Mouse (Mus musculus) testis, postnatal 10 days (tissue): ENCODE data around the gene Hlcs.

Source experiments
- DNase-seq: peaks from one replicate; pipeline ENCODE4 v3.0.0; 2021; ENCODE audit warnings: low spot score

Gene Hlcs

DNA sequence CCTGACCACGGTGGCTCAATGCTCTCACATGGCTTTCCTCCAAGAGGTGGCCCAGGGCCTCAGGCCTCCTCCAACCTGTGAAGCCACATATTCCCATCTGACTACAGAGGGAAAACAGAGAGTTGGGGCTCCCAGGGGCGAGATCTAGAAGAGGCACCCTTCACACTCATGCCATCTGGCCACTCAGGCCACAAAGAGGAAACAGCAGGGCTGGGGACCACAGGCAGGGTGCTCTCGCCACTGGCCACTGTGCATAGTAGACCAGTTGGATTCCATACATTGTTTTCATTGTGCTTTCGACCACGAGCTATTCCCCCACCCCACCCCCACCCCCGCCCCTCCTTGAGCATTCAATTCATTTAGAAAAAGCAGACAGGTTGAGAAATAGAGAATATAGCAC, 151.4 kb downstream of the Hlcs start:
- DNase-seq = no peak

DNA sequence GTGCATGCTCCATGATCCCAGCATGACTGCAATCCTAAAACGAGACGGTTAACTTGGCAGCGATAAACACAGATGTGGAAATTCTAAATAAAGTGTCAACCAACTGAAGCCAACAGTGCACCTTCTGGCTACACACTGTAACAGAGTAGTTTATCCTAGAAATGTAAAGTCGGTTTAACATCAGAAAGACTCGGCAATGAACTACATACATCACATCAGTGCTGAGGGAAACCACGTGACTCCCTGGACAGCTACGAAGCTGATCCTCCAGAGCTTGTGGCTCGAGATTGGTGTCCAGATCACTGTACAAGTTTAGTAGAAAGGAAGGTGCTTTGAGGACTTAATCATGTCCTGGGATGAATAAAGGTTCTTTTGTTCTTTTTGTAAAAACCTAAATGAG, 155.6 kb downstream of the Hlcs start:
- DNase-seq = no peak

DNA sequence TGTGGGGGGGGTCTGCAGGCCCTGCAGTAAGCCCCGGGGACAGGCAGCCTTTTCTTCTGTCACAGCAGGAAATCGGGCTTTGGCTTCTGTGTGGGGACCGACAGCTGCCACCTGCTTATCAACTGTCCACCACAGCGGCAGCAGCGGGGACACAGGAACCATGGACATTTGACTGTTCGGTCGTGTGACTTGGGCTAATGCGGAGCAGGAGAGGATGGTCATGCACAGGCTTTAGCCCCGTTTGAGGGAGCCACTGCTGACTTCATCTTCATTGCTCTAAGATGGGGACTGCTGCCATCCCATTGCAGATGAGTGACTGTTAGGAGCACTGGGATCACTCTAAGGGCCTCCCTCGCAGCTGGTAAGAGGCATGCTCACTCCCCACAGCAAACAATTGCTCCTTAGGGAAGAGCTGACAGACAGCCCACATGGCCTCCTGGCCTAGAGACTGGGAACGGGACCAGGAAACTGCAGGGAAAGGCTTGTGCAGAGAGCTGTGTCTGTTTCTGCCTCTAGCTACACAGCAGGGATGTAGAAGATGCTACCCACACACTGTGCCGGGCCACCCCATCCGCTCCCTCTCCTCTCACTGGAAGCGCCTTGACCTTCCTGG, 158.2 kb downstream of the Hlcs start:
- no peak for DNase-seq

DNA sequence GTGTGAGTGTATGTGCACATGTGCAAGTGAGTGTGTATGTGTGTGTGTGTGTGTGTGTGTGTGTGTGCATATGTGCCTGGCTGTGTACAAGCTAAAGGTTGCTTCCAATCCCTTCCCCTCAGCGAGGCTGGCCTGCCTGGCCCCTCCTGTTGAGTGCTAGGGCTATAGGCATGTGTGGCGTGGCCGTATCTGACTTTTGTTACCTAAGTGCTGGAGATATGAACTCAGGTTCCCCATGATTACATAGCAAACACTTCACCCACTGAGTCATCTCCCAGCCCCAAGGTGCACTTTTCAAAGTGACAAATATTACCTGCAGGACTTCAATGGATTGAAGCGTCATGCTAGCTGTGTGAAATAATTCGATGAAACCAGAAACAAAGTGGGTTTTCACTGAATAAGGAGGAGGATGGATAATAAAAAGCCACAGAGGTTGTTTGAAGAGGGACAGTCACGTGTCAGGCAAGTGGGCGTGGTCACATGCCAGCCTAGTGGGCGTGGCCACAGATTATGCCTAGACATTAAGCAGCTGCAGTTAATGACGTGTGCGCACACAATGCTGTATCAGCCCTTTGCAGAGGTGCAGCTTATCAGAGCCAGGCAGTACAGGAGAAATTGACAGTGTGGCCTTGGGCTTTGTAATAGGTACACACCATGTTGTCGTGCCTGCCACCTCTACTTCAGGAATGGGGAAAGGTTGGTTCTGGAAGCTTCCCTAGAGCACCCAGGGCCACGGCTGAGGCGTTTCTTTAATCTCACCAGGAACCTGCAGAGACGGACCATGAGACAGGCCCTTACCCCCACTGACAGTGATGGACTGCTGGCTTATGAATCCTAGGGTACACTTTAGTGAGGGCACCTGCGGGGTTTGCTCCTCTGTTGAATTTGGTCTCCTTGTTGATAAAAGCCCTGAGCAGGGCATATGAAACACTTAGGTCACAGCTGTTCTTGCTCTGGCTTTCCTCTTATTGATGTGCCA, 163.0 kb downstream of the Hlcs start:
- no peak for DNase-seq

DNA sequence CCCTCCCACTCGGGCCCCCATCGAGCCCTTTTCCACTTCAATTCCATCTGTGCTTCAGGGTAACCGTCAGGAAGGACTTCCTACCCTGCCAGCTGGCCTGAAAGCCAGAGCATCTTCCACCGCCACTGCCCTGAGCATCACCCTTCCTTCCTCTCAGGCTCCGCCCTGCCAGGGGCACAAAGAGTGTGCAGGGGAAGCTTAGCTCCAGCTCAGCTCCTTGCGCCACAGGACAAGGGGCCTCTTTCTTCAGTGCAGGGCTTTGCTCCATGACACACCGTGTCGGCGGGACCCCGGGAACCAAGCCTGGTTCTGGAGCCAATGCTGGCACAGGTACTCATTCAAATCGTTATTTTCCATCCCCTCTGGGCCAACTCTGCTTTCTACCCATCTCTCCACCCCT, 165.2 kb downstream of the Hlcs start:
- DNase-seq = no peak

DNA sequence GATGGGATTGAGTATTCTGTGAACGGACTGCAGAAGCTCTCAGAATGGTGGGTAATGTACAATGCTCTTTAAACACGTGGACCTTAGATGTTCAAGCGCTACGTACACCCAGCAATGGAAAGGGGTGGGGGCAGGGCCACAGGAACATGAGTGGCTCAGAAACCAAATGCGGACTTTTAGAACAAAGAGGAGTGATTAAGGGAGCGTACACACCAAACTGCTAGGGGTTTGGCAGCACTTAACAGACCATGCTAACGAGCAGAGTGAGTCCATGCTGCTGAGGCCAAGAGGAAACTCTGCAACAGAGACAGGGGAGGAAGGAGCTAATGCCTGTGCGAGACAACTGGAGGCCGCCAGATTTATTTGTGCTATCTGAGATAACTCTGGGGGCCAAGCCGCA, 170.0 kb downstream of the Hlcs start:
- no peak for DNase-seq

DNA sequence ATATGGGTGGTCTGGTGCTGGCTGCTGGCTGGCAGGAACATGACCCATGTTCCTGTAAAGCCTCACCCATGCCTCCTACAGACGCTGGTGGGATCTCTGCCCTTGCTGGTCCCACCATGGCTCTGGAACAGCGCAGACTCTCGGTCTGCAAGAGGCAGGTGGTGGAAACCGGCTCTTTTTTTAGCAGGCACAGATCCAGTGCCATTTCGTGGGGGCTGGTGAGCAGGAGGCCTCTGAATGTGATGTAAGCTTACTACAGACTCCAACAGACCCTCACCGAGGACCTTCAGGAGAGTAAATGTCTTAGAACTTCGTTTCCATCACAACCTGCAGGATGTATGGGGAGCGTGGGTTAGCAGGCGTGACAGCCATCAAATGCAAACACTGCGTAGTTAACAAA, 172.6 kb downstream of the Hlcs start:
- DNase-seq = no peak

DNA sequence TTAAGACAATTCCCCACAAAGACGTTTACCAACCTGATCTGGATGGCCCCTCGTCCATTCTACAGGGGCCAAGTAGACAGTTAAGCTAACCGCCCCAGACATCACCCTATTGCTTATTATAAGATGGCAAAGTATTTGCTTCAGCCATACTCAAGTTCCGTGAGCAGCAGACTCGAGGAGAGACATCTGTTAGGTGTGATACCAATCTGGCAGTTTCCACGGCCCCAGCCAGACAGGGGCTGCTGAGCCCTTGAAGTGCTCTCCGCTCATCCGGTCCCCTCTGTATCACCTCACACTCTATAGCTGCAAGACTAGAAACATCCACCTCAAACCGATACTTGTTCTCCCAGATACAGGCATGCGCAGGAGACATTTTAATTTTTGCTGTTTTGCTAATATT, 179.2 kb downstream of the Hlcs start:
- DNase-seq = no peak

DNA sequence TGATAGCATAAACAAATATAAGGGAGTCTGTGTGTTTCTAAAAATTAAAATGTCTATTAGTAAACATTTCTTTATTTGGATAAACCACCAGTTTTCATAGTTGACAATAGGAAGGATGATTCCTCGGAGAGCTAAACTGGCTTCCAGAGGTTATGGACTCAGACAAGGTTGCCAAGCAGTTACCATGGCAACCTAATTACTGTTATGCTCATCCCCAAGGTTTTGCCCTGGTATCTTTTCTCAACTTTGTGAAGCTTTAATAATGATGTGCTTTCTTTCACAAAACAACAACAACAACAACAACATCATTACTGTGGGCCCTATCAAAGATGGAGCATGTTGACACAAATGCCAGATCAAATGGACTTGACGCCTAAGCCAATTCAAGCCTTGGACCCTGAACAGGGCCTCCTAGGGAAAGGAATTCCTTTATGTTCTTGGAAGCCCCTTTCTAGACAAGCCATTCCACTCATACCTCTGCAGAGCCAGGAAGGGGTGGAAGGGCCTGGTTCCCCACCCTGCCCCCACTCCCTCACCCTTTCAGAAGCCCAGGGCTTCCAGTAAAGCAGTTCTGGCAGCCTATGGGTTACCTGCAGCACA, 185.0 kb downstream of the Hlcs start:
- DNase-seq = no peak

DNA sequence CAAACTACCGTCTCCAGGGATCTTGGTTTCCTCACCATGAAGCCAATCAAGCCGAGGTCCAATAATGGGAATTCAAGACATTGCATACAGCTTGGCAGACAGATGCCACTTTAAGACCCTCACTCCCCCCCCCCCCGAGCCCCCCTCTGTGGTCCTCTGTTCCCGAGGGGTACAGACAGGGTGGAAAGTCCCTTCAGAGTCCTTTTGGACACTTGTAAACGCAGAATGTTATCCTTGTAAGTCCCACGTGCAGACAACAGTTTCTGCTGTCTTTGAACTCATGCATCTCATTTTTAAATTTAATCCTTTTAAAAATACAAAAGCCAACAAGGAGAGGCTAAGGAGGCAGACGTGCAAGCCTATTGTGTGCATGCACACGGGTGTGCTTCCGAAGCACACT, 187.2 kb downstream of the Hlcs start:
- DNase-seq = no peak

DNA sequence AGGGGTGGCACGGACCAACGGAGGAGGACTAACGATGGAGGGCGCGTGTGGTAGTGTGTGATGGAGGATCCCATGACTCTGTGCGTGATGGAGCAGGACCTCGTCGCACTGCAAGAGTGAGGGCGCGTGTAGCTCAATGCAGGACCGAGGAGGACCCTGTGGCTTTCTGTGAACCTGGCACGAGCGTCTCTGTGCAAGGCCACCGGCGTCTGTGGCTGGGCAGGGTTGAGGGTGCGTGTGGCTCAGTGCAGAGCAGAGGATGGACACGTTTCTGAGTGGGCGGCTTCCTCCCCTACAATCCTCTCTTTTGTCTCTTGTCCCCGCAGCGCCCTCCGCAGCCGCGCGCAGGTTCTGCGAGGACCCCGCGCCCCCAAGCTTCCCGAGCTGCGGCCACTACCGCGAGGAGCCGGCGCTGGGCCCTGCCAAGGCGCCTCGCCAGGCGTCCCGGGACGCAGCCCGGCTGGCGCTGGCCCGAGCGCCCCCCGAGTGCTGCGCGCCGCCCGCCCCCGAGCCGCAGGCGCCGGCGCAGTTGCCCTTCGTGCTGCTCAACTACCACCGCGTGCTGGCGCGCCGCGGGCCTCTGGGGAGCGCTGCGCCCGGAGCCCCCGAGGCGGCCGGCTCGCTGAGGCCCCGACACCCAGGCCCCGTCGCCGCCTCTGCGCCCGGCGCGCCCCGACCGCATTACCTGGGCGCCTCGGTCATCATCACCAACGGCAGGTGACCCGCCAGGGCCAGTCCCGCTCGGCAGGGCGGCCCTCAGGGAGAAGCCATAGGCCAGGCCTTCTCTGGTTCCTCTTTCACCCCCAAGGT, 188.0 kb downstream of the Hlcs start:
- DNase-seq = no peak

DNA sequence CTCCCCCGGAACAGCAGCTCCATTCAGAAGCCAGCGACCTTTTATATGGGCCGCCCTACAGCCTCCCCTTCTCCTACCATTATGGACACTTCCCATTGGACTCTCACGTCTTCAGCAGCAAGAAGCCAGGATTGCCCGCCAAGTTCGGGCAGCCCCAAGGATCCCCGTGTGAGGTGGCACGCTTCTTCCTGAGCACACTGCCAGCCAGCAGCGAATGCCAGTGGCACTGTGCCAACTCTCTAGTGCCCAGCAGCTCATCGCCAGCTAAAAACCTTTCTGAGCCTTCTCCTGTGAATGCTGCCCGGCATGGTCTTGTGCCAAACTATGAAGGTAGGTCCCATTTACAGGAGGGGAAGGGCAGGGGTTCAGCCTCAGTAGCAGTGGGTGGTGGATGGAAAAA, 190.1 kb downstream of the Hlcs start:
- DNase-seq = peak; percentile 51

DNA sequence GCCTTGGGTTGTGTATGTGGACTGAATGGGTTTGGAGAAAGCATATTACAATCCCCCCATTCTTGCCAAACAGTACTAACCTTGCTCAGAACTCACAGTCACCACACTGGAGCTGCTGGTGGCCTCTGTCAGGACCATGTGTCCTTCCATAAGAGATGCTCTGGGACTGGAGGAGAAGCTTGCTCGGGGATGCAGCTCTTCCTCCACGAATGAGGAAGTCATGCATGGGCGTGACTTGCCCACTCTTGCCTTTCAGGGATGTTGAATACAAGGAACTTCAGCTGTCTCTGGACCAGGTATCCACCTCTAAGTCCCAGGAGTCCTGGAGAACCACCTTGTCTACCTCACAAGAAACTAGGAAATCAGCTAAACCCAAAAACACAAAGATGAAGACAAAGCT, 191.0 kb downstream of the Hlcs start:
- DNase-seq = no peak

DNA sequence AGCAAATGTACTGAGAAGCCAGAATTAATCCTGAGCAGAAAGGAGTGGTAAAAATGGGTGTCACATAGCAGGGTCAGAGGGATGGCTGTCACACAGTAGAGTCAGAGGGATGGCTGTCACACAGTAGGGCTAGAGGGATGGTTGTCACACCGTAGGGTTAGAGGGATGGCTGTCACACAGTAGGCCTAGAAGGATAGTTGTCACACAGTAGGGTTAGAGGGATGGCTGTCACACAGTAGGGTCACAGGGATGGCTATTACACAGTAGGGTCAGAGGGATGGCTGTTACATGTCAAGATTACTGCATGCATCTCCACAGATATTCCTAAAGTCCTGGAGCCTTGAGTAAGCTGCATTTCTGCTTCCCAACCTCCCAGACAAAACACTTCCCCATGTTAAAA, 195.0 kb downstream of the Hlcs start:
- no peak for DNase-seq

DNA sequence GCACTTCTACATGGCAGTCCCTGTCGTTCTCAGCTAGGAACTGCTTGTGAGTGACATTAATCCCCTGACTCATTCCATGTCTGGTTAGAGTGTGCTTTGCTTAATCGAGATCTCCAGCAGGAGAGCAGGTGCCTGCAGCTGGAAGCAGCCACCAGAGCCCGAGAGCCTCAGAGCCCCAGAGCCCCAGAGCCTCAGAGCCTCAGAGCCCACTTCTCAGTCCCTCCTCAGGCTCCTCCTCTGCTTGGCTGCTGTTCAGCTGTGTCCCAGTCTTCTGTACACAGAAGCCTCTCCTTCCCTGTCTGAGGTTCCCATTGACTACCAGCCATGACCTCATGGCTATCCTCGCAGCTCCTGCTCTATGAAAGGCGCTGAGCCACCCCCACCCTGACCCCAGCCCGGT, 196.0 kb downstream of the Hlcs start:
- no peak for DNase-seq

DNA sequence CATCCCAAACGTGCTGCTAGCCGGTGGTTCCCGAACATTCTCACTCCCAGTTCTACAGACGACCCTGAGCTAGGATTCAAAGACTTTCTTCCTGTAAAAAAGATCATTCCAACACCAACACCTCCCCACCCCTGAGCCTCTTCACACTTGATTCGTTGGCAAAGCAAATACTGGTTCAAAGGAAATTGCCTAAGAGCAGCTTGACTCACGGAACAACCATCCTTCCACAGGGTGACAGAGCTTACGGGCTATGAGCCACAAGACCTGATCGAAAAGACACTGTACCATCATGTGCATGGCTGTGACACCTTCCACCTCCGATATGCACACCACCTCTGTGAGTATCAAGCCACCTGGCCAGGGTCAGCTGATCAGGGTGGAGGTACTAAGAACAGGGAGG, 198.7 kb downstream of the Hlcs start:
- no peak for DNase-seq

DNA sequence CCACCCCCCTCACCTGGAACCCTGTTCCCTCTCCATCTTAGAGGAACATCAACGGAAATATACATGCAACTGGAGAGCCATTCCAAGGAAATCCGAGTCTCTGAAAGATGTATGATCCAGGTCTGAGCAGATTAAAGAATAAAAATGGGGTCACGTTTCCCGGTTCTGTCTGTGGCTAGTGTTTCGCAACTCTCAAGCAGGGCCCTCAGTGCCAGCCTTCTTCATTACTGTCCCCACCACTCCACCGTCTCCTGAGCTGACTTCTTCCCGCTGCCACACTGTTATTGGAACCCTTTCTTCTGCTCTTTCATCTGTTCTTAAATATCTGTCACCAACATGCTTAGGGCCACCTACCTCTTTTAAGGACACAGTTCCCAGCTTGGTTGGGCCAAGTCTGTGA, 200.2 kb downstream of the Hlcs start:
- no peak for DNase-seq

DNA sequence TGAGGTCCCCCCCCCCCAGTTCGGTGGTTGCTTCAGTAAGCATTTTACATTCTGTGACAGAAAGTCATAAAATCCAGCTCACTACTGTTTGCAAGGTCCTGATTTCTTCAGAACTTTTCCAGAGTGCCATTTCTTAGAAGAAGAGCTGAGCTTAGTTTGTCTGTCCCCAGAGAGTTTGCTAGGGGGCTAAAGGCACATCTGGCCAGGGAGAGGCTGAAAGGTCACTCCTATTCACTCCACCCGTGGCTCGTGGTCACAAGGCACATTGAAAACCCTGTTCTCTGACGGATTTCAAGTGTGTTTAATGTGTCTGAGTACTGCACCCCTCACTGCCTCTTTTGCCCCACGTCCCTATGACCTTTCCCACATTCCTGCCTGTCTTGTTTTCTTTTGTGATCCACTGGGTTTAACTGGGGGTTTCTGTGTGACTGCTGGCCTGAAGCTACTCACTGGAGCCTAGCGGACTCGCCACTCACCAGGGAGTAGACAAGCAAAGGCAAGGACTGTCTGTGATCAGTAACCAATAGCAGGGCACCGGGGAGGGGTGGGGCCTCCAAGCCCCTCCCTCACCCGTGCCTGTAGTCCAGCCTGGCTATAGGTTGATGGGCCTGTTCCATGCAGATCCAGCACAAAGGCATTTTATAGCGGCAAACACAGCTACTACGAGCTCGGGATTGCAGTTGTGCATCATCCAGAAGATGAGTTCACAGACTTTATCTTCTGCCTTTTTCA, 215.5 kb downstream of the Hlcs start:
- DNase-seq = no peak

DNA sequence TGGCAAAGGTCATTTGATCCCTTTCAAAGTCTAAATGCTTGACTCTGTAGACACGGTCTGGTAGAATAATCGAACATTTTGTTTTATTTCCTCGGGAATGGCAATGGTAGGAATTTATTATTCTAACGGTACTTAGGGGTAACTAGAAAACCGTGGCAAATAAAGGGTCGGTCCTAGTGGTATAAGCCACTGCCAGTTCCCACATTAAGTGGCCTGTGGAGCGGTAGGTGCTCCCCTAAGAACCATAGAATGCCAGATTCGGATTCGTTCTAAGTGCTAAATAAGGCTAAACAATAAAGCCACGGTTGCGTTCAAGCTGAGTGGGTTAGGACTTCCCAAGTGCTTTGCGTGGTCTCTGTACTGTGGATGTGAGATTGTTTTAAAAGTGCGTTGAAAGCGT, 216.9 kb downstream of the Hlcs start:
- DNase-seq = no peak

DNA sequence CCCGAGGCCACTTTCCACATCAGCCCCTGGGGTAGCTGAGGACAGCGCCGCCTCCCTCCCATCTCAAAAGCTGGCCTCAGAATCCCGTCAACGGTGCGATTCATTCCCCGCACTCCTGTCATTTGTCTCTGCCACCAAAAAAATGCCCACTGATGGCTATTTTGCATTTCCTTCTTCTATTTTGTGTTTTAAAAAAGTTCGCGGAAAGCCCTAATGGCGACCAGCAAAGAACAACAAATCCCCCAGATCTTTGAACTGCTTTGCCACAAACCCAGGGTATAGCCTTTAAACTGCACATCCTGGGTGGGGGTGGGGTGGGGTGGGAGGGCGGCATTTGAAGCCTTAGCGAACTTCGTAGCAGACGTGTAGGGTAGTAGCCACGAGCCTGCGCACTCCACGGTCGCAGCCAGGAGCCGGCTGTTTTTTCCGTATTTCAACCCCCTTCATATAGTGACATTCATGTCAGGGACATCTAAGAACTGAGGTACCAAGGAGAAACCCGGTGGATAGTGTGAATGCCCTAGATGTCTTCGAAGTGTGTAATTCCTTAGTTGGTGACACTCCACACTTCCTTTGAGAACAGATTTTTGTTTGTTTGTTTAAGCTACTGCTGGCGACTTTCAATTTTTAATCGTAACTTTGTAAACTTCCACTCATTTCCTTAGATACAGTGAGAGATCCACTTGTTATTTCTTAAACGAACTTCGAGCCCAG, 218.1 kb downstream of the Hlcs start:
- no peak for DNase-seq
